Mouse (Mus musculus) effector memory CD4-positive, alpha-beta T cell, adult 5 months (primary cell): ENCODE results near the gene Ppp1r7. TPM values are rescaled to one million over a fixed set of nuclear protein-coding genes. Genes with fewer than 3 reads are reported as not detected.

Experiments used
- polyA plus RNA-seq: library from polyadenylated mRNA; unstranded; fragments of 100-300 nt; shearing (Covaris generic); gene quantifications from one replicate; pipeline ENCODE4 v1.2.1, GENCODE M21; 2017

The Ppp1r7 gene
- polyA plus RNA-seq, result 39.8 TPM

GRCm38 (mm10) chr1:93342648-93343503 is at the start of gene Ppp1r7, which contains the start of gene Pask:
TSS of gene Ppp1r7 (plus strand) at chr1:93342854.
TSS of gene Pask (minus strand) at chr1:93343482.

DNA sequence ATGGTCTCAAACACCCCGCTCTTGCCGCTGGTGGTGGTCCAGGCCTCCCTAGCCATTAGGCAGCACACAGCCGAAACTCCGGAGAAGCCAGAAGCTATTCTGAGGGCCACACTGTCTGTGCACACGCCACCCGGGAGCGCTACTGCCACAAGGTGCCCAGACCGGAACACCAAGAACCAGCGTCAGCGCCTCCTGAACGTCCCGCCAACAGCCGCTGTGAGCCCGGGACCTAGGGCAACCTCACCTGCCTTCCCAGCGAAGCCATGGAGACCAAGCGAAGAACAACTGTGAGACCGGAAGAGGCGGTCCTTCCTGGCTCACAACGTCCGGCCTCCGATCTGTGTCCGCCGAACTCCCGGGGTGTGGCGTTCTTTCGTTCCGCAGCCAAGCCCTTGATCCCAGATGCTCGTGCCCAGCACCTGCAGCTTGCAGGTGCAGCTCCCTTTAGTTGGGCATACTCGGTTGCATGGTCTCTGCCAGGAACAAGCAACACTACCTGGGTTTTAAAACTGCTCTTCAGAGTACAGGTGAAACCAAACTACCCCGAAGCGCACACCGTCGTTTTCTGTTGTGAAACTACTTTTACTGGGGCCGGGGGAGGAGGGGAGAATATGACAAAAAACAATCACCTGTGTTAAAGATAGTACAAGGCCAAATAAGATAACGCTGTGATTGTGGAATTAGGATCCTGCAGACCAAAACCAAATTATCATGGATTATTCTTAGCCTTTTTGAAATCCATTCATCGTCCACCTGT is 36.9 kb upstream of the Ppp1r7 start, which contains the start of gene Mterf4:
Gene Mterf4, minus strand, starts transcription at position 335 of the 757 bp plus-strand sequence.

GRCm38 (mm10) chr1:93373665-93374064 is 31.0 kb downstream of the Ppp1r7 start, which contains the start of gene Ano7:
TSS of gene Ano7 (plus strand) at chr1:93373930.

Other genes starting within 250 kb of the Ppp1r7 start
- not detected for gene Kif1a, start 240.9 kb upstream of the Ppp1r7 start, polyA plus RNA-seq
- not detected for gene Agxt, start 207.6 kb upstream of the Ppp1r7 start, polyA plus RNA-seq
- gene 2310007B03Rik, start 181.9 kb upstream of the Ppp1r7 start, polyA plus RNA-seq, result not detected
- 0.05 TPM for gene Crocc2, start 174.1 kb upstream of the Ppp1r7 start, polyA plus RNA-seq
- gene Sned1, start 107.0 kb upstream of the Ppp1r7 start, polyA plus RNA-seq, result not detected
- gene Mterf4, start 36.9 kb upstream of the Ppp1r7 start, polyA plus RNA-seq, result 4.8 TPM
- gene Pask, start 628 bp downstream of the Ppp1r7 start, polyA plus RNA-seq, result 0.56 TPM
- gene Ano7, start 31.1 kb downstream of the Ppp1r7 start, polyA plus RNA-seq, result not detected
- 76.5 TPM for gene Hdlbp, start 136.0 kb downstream of the Ppp1r7 start, polyA plus RNA-seq
- 2.6 TPM for gene Farp2, start 169.2 kb downstream of the Ppp1r7 start, polyA plus RNA-seq